Mouse (Mus musculus) bone marrow, adult 2 months (tissue): ENCODE measurements around the gene Arhgap15.

Experiments
- CTCF ChIP-seq: fragments of 200-500 bp; IDR thresholded peaks from 2 replicates; pipeline ENCODE4 v1.5.1; 2011; ENCODE audit warnings: low read length, control low read depth; ENCODE audit not compliant: control insufficient read depth, insufficient read depth
- POLR2A ChIP-seq: fragments of 200-500 bp; IDR thresholded peaks from 2 replicates; pipeline ENCODE4 v1.6.1; 2011; ENCODE audit warnings: low read depth, mild to moderate bottlenecking, control low read depth, low read length, borderline replicate concordance; ENCODE audit not compliant: control insufficient read depth

GRCm38 (mm10) chr2:44355316-44355715 is 606.7 kb downstream of the Arhgap15 start:
- TF ChIP-seq POLR2A (no peak), CTCF (no peak)
